Mouse (Mus musculus): ENCODE data around the gene Tacstd2.

GRCm38 (mm10) chr6:67549550-67549949, 14.0 kb upstream of the Tacstd2 start:
- TF ChIP-seq CTCF (IDR thresholded peaks at IDR 0.05; ENCODE audit: control insufficient read depth, insufficient read depth, insufficient read length) (no peak), FOSL1 (IDR thresholded peaks at IDR 0.05; ENCODE audit: insufficient read depth, low read length, poor library complexity, severe bottlenecking) (no peak), USF1 (IDR thresholded peaks at IDR 0.05; ENCODE audit: low read depth) (no peak), CEBPB (IDR thresholded peaks at IDR 0.05; ENCODE audit: low read depth) (no peak), MYOD1 (IDR thresholded peaks at IDR 0.05; ENCODE audit: control insufficient read depth, insufficient read length, low read depth) (no peak)

All from C2C12 (cell line).